Mouse (Mus musculus) forebrain, embryonic 10.5 days (tissue): ENCODE results near the gene Gm10220. TPM values are rescaled to one million over a fixed set of nuclear protein-coding genes. Genes with fewer than 3 reads are reported as not detected.
"Not testable (repeated sequence)": the region's sequence is repeated elsewhere in the genome, so short reads cannot be mapped to it uniquely, and the experiment has no call there.

ENCODE experiments used
- DNase-seq: peaks from one replicate; pipeline ENCODE4 v3.0.0-alpha.2; 2017; ENCODE audit warnings: low spot score; ENCODE audit errors: extremely low spot score
- H3K27ac ChIP-seq: fragments of 300-500 bp; sonication (generic); 2 replicates; pipeline ENCODE4 v1.5.1; 2016; ENCODE audit warnings: mild to moderate bottlenecking
- H3K27me3 ChIP-seq: fragments of 300-500 bp; sonication (generic); 2 replicates; pipeline ENCODE4 v1.6.1; 2016; ENCODE audit warnings: mild to moderate bottlenecking; ENCODE audit not compliant: poor library complexity, severe bottlenecking
- H3K36me3 ChIP-seq: fragments of 300-500 bp; sonication (generic); replicated peaks from 2 replicates; pipeline ENCODE4 v1.6.1; 2016; ENCODE audit warnings: mild to moderate bottlenecking, moderate library complexity
- H3K4me1 ChIP-seq: fragments of 300-500 bp; sonication (generic); 2 replicates; pipeline ENCODE4 v1.6.1; 2016
- H3K4me3 ChIP-seq: fragments of 300-500 bp; sonication (generic); 2 replicates; pipeline ENCODE4 v1.5.1; 2016; ENCODE audit warnings: mild to moderate bottlenecking, moderate library complexity
- H3K9me3 ChIP-seq: fragments of 300-500 bp; sonication (generic); 2 replicates; pipeline ENCODE4 v1.6.1; 2016; ENCODE audit warnings: mild to moderate bottlenecking, moderate library complexity
- WGBS: fragments of 180-500 bp; shearing (Covaris S2); methylation state at CpG from one replicate; pipeline ENCODE4 v1.1.7; 2016; 5-methylcytosine and 5-hydroxymethylcytosine counted together
- polyA plus RNA-seq: library from polyadenylated mRNA; unstranded; fragments of >200 nt; fragmentation: Nextera tagmentation; extraction: Ambion mirVana; gene quantifications from 2 replicates; pipeline ENCODE4 v1.2.1, GENCODE M21; 2016

Gene Gm10220
- polyA plus RNA-seq: not detected in 2 replicates

DNA sequence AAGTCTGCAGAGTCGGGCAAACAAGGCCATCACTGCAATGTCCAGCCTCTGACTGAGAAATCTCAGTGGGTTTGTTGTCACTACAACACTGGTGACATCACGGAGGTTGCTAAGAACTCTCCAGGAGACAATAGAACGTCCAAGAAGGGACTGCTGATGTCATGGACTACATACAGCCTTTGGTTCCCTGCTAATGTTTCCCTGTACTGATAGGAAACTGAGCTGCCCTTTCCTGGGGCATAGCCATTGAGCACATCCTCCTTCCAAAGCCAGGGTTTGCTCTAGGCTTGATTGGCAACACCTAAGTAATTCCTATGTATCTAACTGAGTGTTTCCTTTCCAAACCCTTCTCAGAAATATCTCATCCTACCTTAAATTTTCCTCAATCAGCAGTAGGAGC is at the start of gene Gm10220:
Gm10220 (minus strand) TSS at position 101 of the 400 bp plus-strand sequence.
- DNase-seq, H3K4me1 ChIP-seq, H3K27me3 ChIP-seq, H3K4me3 ChIP-seq, H3K9me3 ChIP-seq, H3K36me3 ChIP-seq, H3K27ac ChIP-seq: not testable (repeated sequence)
- no CpG with 5 or more reads among the region's 3 CpGs for WGBS

DNA sequence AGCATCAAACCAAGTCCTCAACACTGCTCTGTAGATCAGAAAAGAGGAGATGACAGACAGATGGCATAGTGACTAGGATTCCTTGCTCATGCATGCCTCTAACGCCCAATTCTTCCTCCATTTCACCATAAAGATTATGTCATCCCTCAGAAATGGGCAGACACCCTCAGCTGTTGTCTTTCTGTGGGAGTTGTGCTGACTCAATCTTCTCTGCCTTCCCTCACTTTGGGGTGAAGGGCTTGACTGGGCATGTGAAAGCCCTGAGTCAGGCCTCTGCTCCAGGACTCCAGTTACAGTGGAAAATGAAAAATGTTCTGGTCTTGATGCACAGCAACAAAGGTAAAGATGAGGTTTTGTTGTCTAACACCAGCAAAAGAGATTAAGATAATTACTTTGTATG is 48.6 kb upstream of the Gm10220 start:
- no peaks in the 10 kb centered on the region for H3K9me3 ChIP-seq
- no peaks in the 10 kb centered on the region for H3K27me3 ChIP-seq
- no peak overlapping the region for H3K4me3 ChIP-seq
- WGBS: 90% methylated on average over 1 of the region's 1 CpGs
- DNase-seq: no peak
- no peaks in the 10 kb centered on the region for H3K36me3 ChIP-seq
- no peaks in the 10 kb centered on the region for H3K4me1 ChIP-seq
- H3K27ac ChIP-seq: no peak overlapping the region

DNA sequence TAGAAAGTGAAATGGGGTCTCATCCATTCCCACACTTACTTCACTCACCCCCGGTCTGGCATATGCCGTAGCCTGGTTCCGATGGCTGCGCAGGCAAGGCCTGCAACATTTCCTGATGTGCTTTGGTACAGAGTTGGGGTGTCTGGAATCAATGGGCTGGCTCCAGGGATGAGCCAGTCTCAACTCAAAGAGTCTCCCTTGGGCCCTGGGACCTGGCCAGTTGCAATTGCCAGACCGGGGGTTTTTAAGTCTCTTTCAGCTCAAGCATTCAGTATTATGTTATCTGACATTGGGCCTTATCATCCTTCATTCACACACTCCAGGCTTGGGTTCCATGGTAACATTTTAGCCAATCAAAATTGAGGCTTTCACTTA is 44.6 kb upstream of the Gm10220 start:
- H3K4me1 ChIP-seq: no peaks in the 10 kb centered on the region

DNA sequence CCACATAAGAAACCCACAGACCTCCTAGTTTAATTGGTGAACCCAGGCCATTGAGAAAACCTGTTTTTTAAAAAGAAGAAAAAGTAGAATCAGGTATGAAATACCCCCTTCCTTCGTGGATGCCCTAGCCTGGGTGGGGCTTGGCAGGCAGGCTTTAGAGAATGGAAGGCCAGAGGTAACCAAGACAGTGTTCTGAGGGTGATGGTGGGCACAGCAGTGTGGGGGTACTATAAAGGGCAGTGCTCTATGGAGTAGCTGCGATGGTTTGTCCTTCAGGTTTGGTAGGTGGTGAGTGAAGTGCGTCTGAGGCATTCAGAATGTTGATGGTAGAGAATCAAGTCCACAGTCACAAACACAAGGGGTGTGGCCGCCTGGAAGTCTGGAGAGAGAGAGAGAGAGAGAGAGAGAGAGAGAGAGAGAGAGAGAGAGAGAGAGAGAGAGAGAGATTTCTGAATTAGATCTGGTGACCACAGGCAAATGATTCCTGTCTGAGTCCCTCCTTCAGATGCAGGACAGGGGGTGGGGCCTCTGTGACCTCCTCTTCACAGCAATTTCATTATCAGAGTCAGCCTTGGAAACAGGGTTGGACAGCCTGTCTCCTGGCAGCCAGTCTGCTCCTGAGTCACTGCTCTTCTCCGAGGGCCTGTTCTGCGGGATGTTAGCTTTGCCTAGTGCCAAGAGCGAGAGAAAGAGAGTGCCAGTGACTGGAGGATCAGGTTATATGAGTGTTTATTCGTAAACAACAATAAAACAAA is 44.0 kb upstream of the Gm10220 start:
- Histone ChIP-seq H3K9me3 (peaks cover 3% of the 10 kb centered on the region; the same call in 1 of the 2 replicates), H3K4me3 (no peak overlapping the region), H3K27me3 (no peaks in the 10 kb centered on the region), H3K36me3 (no peaks in the 10 kb centered on the region), H3K4me1 (no peaks in the 10 kb centered on the region), H3K27ac (no peak overlapping the region)
- WGBS: 85% methylated on average over 8 of the region's 8 CpGs
- no peak for DNase-seq

More for the DNA sequence above, 44.6 kb upstream of the Gm10220 start:
- no peak overlapping the region for H3K4me3 ChIP-seq
- no peak overlapping the region for H3K27ac ChIP-seq
- WGBS: 95% methylated on average over 5 of the region's 5 CpGs
- H3K27me3 ChIP-seq: no peaks in the 10 kb centered on the region
- no peak for DNase-seq
- H3K36me3 ChIP-seq: no peaks in the 10 kb centered on the region
- peaks cover 3% of the 10 kb centered on the region; the same call in 1 of the 2 replicates for H3K9me3 ChIP-seq

DNA sequence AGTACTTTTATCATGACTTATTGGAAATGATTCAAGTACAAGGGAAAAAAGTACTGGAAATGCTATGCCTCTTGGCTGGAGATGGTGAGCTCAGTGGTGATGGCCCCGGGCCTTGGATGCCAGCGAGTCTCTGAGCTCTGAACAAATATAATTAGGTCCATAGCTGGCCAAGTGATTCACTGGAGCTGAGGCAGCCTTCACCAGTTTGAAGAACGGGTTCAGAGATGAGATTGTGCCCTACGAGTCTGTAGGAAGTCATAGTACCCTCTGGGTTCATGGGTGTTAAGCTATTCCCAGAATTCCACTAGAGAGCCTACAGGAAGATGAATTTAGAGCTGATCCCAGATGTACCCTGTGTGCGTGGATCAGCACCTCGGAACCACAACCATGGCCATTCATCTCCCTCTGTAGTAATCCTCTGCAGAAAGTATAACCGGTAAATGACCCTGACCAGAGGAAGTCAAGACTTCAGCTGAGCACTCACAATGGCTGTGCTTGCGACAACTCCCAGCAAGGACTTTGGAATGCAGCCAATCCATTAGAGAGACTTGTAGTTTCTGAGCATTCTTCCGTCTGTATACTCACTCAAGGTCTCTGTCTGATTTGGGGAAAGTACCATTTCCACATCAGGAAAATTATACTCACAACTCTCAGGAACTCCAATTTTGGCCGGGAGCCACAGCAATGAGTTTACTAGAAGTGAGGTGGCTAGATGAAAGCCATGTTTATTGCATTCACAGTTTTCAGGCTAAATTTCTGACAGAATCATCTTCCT is 36.4 kb upstream of the Gm10220 start:
- no peaks in the 10 kb centered on the region for H3K4me1 ChIP-seq
- H3K27ac ChIP-seq: no peak overlapping the region
- no peak overlapping the region for H3K4me3 ChIP-seq
- DNase-seq: no peak
- no peaks in the 10 kb centered on the region for H3K9me3 ChIP-seq
- no peaks in the 10 kb centered on the region for H3K36me3 ChIP-seq
- 86% methylated on average over 10 of the region's 10 CpGs for WGBS
- H3K27me3 ChIP-seq: no peaks in the 10 kb centered on the region

DNA sequence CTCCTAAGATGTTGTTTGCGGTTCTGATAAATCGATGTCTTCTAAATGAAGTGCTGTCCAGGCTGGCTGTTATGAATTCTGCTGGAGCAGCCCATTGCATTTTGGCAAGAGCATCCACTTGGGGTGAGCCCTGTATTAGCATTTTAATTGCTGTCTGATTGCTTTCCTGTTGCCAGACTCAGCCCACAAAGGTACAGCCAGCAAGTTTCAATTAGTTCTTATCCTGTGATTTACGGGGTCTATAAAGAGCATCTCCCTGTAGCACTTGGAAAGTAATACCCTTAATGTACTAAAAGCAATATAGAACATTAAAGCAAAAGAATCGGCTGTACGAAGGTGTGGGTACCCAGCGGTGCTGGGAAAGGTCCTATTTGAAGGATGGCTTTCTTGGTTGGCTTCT is 21.7 kb upstream of the Gm10220 start:
- 89% methylated on average over 6 of the region's 6 CpGs for WGBS
- H3K36me3 ChIP-seq: no peaks in the 10 kb centered on the region
- no peaks in the 10 kb centered on the region for H3K27me3 ChIP-seq
- H3K9me3 ChIP-seq: no peaks in the 10 kb centered on the region
- no peak overlapping the region for H3K4me3 ChIP-seq
- no peak for DNase-seq
- H3K4me1 ChIP-seq: no peaks in the 10 kb centered on the region
- no peak overlapping the region for H3K27ac ChIP-seq

DNA sequence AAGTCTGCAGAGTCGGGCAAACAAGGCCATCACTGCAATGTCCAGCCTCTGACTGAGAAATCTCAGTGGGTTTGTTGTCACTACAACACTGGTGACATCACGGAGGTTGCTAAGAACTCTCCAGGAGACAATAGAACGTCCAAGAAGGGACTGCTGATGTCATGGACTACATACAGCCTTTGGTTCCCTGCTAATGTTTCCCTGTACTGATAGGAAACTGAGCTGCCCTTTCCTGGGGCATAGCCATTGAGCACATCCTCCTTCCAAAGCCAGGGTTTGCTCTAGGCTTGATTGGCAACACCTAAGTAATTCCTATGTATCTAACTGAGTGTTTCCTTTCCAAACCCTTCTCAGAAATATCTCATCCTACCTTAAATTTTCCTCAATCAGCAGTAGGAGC is 16.0 kb downstream of the Gm10220 start, which contains the start of gene 5031410I06Rik:
5031410I06Rik (minus strand) TSS at position 101 of the 400 bp plus-strand sequence.
- H3K27me3 ChIP-seq, H3K9me3 ChIP-seq, H3K4me3 ChIP-seq, H3K36me3 ChIP-seq, H3K4me1 ChIP-seq, DNase-seq, H3K27ac ChIP-seq: not testable (repeated sequence)
- no CpG with 5 or more reads among the region's 3 CpGs for WGBS

DNA sequence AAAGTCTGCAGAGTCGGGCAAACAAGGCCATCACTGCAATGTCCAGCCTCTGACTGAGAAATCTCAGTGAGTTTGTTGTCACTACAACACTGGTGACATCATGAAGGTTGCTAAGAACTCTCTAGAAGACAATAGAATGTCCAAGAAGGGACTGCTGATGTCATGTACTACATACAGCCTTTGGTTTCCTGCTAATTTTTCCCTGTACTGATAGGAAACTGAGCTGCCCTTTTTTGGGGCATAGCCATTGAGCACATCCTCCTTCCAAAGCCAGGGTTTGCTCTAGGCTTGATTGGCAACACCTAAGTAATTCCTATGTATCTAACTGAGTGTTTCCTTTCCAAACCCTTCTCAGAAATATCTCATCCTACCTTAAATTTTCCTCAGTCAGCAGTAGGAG is 32.0 kb downstream of the Gm10220 start, which contains the start of gene Gm10471:
Gm10471 (minus strand) TSS at position 101 of the 400 bp plus-strand sequence.
- WGBS: 85% methylated on average over 1 of the region's 1 CpGs
- H3K36me3 ChIP-seq, H3K4me3 ChIP-seq, H3K27me3 ChIP-seq, H3K4me1 ChIP-seq, DNase-seq, H3K27ac ChIP-seq, H3K9me3 ChIP-seq: not testable (repeated sequence)

DNA sequence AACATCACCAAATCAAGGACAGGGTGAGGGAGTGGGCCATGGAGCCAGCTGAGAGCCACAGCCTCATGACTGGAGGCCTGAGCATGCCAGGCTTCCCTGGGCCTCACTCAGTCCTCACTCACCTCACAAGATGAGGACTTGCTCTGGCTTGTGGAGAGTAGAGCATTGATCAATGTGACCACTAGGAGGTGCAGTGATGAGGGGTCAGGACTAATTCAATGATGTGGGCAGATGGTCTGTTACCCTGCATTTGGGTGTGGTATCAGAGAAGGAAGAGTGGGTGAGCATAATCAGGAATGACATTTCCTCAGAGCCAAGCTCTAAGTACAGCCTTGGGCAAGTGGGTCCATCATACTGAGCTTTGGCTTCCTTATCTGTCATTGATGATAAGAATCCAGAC is 42.2 kb downstream of the Gm10220 start:
- not testable (repeated sequence) for H3K27me3 ChIP-seq, H3K4me3 ChIP-seq, H3K9me3 ChIP-seq, H3K4me1 ChIP-seq, H3K36me3 ChIP-seq, DNase-seq, H3K27ac ChIP-seq

DNA sequence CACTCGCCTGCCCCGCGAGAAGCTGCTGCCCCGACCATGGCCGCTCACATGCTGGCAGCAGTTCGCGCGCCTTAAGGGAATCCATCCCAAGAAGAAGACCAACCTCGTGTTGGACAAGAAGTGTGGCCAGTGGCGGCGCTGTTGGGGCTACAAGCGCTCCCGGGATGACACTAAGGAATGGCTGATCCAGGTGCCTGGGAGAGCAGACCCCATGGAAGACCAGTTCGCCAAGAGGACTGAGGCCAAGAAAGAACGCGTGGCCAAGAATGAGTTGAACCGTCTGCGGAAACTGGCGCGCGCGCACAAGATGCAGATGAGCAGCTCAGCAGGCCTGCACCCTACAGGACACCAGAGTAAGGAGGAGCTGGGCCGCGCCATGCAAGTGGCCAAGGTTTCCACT is 50.5 kb downstream of the Gm10220 start:
- H3K4me3 ChIP-seq: no peak overlapping the region
- H3K9me3 ChIP-seq: peaks cover 10% of the 10 kb centered on the region
- no peak for DNase-seq
- 90% methylated on average over 24 of the region's 24 CpGs for WGBS
- H3K27me3 ChIP-seq: no peaks in the 10 kb centered on the region
- no peaks in the 10 kb centered on the region for H3K36me3 ChIP-seq
- H3K27ac ChIP-seq: no peak overlapping the region
- H3K4me1 ChIP-seq: no peaks in the 10 kb centered on the region

Other genes with a start within 250 kb of the Gm10220 start
- gene Gm21663, start 179.0 kb downstream of the Gm10220 start, polyA plus RNA-seq: not detected in 2 replicates
- gene Gm21671, start 167.0 kb downstream of the Gm10220 start, polyA plus RNA-seq: not detected in 2 replicates
- gene Gm21680, start 148.8 kb downstream of the Gm10220 start, polyA plus RNA-seq: 0.07 TPM in 1 of 2 replicates, not detected in the other
- gene Gm21698, start 132.8 kb downstream of the Gm10220 start, polyA plus RNA-seq: 0.14 TPM in 1 of 2 replicates, not detected in the other
- gene Gm1979, start 116.6 kb downstream of the Gm10220 start, polyA plus RNA-seq: not detected in 2 replicates
- gene Gm5862, start 98.5 kb downstream of the Gm10220 start, polyA plus RNA-seq: not detected in 2 replicates
- gene Speer4a, start 81.9 kb downstream of the Gm10220 start, polyA plus RNA-seq: 0.06 TPM in 1 of 2 replicates, not detected in the other
- not detected in 2 replicates for gene Gm7347, start 62.8 kb downstream of the Gm10220 start, polyA plus RNA-seq
- not detected in 2 replicates for gene Gm10471, start 32.1 kb downstream of the Gm10220 start, polyA plus RNA-seq
- 0.05 TPM in 1 of 2 replicates, not detected in the other for gene 5031410I06Rik, start 16.1 kb downstream of the Gm10220 start, polyA plus RNA-seq
- gene Gm7361, start 136.3 kb upstream of the Gm10220 start, polyA plus RNA-seq: not detected in 2 replicates